Mouse (Mus musculus): ENCODE measurements around the gene Blmh.

Blmh gene

DNA sequence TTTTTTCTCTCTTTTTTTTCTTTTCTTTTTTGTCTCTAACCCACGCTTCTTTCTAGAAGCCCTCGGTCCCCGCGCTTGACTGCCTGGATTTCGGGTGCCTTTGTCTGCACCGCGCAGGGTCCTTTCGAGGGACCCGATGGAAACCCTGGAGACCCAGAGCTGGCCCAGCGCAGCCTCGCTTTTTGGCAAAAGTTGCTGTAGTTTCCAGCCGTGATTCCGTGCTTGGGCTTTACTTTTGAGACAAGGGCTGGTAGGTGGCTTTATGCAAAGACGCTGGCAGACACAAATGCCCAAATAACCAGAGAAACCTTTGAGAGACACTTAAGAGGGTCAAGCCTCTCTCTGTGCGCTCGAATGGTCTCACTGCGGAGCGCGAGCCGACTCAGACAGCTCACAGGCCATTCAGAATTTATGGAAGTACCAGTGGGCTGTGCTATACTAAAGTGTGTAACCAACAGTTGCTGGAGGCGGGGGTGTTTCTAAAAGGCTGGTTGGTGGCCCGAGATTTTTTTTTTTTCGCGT lies 74.2 kb downstream of the Blmh start:
- DNase-seq (ENCODE audit: low spot score), result no peak

DNA sequence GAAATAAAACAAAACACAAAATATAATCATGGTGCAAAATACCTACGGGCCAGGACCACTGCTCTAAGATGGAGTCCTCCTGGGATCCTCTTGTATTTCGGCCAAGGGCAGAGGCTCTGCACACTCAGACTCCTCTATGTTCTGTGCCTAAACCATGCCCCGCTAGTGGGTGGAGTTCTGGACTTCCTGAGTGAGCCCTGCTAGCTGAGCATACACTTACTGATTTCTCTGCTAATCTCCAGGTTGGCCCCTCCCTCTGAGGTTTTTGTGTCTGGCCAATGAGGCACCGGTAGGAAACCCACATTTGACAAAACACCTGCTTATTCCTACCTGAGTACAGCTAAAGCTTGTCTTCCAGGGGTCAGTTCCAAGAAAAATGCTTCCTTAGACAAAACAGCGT lies 76.1 kb downstream of the Blmh start:
- no peak for DNase-seq (ENCODE audit: low spot score)

DNA sequence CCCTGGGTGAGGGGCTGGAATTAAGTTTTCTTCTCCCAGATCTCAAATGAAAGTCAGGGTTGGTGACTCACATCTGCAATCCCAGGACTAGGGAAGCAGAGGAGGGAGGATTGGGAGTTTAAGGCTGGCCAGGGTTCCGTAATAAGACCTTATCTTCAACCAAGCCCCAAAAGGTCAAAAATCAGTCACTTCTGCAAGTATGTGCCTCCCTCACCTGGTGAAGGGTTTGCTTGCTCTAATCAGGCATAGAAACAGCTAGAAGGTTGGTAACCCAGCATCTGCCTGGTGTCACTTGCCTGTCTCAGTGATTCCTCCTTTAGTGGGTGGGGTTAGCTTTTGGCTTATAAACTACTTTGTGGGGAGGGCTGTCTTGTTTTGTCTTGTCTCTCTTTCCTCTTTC lies 77.8 kb downstream of the Blmh start:
- DNase-seq (ENCODE audit: low spot score), result no peak

DNA sequence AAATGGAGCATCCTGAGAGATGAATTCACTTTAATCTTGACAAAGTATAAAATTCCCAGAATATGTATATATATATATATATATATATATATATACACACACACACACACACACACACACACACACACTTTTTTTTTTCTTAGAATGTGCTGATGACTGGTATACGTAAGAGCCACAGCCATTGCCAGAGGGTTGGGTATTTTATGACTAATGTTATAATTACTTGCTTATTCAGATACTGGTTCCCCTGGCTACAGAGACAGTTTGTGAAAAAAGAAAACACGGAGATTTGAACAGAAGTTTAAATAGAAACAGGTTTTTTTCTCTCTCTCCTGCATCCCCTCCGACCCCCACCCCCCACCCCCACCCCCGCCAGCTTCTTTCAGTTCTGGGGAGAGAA lies 81.3 kb downstream of the Blmh start:
- DNase-seq (ENCODE audit: low spot score), result no peak

DNA sequence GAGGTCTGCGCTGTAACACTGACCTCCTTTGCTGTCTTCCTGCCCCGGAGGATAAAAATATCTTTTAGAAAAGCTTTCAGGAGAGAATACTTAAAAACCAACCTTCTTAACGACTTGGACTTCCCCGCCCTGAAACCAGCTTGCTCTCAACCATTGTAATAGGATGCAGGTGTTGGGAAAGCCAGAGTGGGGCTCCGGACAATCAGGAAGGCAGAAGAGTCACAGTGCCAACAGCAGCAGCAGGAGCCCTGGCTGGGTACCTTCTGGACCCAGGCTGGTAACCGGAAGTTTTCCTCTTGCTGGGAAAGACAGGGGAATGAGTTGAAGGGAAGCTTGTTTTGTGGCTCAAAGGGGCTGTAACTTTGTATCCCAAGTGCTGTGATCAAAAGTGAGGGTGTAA lies 82.0 kb downstream of the Blmh start:
- no peak for DNase-seq (ENCODE audit: low spot score)

DNA sequence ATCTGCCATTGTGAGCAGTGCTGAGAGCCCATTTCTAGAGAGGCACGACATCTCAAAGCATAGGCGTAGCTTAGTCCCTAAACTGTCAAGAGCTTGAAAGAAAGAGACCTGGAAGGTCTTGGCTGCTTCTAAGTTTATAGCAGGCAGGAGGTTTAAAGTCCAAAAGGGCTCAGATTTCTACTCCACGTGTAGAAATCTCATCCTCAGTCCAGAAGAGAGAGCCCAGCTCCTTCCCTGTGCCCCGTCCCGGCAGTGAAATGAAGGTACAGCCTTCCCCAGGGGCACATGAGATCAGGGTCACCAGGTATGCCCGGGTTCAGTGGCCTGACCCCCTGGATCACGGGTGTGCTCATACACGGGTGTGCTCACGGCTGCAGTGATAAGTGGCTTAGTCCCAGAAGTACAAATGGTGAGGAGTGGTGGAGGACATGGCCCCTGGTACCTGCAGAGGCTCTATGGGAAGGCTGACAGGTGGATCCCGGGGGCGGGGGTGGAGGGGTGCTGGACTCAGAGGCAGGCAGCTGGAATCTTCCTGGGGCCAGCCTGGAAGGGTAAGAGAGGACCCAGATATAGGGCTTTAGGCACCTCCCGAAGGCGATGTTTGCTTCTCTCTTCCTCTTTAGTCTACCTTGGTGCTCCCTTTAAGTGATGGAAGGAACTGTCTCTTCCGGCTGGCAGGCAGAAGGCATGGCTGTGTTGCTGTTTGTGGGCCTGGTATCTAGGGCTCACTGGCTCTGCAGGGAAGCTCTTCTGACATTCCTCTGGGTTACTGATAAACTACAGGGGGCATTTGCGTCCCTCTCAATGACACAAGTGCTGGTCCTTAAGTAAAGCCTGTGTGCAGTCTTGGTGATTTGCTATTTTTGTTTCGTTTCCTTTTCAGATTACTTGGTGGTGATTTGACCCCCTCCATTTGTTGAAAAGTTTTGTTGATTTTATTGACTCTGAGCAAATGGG lies 84.7 kb downstream of the Blmh start:
- no peak for DNase-seq (ENCODE audit: low spot score)

DNA sequence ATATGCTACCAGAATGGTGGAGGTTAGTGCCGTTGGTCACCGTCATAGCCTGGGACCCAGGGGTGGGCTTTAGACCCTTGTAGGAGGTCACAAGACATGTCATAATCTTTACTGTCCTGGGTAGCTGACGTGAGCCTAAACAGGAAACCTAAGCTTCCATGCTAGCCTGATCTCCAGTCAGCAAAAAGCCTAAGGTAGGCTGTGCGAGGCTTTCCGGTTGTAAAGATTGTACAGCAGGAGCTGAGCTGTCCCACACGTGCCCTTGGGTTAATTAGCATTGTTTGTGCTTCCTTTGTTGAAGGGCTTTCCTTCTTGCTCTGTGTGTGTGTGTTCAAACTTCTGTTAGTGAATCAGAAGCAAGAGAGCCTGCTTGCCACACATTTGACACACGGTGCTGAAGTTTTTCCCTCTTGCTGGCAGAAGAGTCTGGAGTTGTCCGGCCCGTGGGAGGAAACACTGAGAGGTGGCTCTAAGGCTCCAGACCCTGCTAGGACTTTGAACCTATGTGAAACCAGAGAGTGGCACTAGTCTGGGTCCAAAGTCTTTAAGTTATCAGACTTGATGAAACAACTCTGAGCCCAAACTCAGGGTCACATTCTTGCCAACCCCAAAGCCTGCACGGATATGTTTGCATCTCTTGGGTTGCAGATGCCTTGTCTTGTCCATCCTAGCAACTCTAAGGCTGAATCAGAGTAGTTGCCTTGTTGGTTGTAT lies 86.3 kb downstream of the Blmh start:
- DNase-seq (ENCODE audit: low spot score), result no peak

DNA sequence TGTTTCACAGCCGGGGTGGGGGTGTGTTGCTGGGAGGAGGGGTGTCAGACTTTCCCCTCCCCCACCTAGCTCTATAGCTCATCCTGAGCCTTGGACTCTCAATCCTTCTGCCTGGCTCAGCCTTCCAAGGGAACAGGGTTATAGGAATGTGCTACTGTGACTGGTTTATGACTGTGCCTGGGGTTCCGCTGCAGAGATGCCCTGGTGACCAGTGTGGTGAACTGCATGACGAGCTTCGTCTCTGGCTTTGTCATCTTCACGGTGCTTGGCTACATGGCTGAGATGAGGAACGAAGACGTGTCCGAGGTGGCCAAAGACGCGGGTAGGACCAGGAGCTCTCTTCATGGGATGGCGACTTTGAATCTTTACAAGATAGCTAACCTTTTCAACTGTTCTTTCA lies 93.4 kb downstream of the Blmh start:
- DNase-seq (ENCODE audit: low spot score), result no peak

DNA sequence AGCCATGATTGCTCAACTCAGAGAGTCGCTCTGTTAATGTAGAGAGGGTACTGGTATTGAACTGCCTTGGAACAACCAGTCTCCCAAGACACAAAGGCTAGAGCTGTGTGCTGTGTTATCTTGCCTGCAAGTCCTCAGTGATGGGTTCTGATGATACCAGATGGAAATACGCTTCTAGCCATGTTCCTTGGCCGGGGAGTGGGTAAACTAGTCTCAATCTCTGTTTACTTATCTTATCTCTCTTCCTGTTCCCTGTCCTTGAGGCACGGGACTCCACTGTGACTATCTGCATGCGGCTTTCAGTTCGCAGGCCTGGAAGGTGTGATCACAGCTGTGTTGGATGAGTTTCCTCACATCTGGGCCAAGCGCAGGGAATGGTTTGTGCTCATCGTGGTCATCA lies 94.9 kb downstream of the Blmh start:
- DNase-seq (ENCODE audit: low spot score), result no peak

DNA sequence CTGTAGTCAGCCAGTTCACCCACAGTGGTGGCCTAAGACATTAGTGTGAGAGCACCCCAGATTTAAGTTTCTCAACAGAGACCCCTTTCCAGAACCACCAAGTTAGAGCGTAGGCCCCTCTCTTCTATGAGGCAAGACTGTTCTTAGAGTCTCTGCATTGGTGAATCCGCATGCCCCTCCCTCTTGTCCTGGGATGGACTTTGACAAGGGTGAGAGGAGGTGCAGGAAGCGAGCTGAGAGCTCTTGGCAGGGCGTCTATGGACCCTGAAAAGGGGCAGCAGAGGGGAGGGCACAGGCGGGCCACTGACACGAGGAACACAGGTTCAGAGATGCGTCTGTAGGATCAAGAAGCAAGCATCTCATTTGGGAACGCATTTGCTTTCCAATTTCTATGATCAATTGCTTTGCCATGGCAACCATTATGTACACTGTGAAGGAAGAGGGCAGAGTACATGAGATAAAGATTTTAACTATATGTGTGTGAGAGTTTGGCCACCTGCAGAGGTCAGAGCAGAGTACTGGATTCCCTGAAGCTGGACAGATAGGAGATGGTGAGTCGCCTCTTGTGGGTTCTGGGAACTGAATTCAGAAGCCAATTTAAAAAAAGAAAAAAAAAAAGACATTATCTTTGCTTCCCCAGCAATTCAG lies 97.3 kb downstream of the Blmh start:
- no peak for DNase-seq (ENCODE audit: low spot score)

DNA sequence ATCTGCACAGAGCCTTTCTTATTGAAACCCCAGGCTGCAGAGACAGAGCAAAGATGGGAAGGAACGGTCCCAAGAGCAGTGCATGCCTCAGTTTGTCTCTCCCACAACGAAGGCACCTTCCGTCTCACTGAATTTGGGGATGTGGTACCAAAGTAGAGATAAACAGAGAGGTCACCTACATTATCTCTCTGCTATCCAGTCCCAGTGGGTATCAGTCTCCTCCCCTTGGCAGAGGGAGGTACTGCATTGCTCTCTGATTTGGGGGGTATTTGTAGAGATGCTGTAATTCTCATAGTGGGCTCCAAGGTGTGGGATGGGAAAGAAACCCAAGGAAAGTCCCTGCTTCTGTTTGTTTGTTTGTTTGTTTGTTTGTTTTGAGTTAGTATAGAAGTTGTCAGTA lies 102.0 kb downstream of the Blmh start:
- no peak for DNase-seq (ENCODE audit: low spot score)

DNA sequence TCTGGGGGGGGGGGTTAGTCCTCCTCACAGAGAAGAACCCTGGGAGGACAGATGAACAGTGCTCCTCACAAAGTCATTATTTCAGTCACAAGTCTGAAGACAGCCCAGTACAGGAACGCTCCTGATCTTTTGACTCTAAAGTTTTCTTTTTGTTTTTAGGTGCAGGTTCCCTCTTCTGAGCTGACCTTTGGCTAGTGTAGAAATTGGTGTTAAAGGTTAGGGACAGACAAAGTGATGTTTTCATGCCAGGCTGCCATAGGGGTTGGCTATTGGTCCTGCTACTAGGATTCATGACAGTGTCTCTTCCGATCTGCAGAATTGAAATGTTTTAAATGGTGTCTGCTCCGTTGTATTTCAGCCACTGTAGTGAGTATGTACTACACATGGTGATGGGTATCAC lies 103.5 kb downstream of the Blmh start:
- DNase-seq (ENCODE audit: low spot score), result no peak

DNA sequence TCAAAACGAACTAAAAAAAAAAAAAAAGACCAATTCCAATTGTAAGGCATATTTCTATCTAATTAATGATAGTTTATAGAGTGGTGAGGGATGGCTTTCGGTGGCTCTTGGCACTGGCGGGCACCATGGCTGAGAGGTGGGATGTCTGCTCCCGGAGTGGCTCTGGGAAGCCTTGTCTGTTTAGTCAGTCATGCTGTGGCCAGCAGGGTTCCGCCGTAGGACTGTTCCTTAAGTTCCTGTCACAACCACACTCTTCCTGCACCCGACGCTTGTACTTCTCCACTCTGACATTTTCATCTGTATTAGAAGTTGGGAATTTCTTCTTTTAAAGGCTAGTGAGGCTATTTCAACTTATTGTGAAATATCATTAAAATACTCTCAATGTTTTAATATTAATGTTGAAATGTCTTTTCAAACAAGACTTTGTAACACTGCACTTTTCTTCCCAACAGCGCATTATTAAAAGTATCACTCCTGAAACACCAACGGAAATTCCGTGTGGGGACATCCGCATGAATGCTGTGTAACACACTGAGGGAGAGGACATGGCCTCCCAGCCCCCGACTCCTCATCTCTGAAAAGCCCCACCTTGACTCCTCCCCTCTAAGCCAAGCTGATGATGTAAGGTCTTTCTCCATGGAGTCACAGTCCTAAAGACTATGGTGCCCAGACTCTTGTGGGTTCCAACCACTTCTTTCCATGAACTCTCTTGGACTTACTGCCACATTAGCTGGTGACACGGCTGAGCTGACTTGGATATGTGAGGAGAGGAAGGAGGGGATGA lies 106.7 kb downstream of the Blmh start:
- DNase-seq (ENCODE audit: low spot score), result no peak

All from layer of hippocampus, adult 11-12 months (tissue).